Mouse (Mus musculus) skeletal muscle tissue, adult 2 months (tissue): ENCODE measurements at regions not wholly inside any gene's neighbourhood (a gene's known extent, or its start where the extent isn't known, plus 50 kb on each side); places are given as distances from the start of the nearest gene placed in this dataset.

Source experiments
- DNase-seq: peaks from one replicate; pipeline ENCODE4 v3.0.0-alpha.2; 2012; ENCODE audit warnings: low read depth, low spot score

GRCm38 (mm10) chr6:116767738-116768522 lies 51.2 kb upstream of the Tmem72 start:
- DNase-seq, result peak; percentile 46

- DNase-seq, result no peak
These were observed 58.4 kb upstream of the Tmem72 start for GRCm38 (mm10) chr6:116774954-116775675.

GRCm38 (mm10) chr6:116786553-116787335 lies 70.0 kb upstream of the Tmem72 start:
- DNase-seq, result no peak

GRCm38 (mm10) chr6:116793321-116793960 lies 76.7 kb upstream of the Tmem72 start:
- DNase-seq, result no peak

- DNase-seq, result no peak
These were observed 77.2 kb upstream of the Tmem72 start for GRCm38 (mm10) chr6:116793961-116794336.

GRCm38 (mm10) chr6:116821215-116821912 lies 104.7 kb upstream of the Tmem72 start:
- DNase-seq, result peak; percentile 21

- DNase-seq, result no peak
These were observed 105.9 kb upstream of the Tmem72 start for GRCm38 (mm10) chr6:116822605-116823004.

- DNase-seq, result no peak
These were observed 108.9 kb upstream of the Tmem72 start for GRCm38 (mm10) chr6:116825628-116826027.

- DNase-seq, result peak; percentile 47
These were observed 112.6 kb upstream of the Tmem72 start for GRCm38 (mm10) chr6:116829341-116829740.

- DNase-seq, result no peak
These were observed 129.5 kb upstream of the Tmem72 start for GRCm38 (mm10) chr6:116845990-116846862.

GRCm38 (mm10) chr6:116848538-116849093 lies 131.9 kb upstream of the Tmem72 start:
- DNase-seq, result no peak

- no peak for DNase-seq
These were observed 137.3 kb upstream of the Tmem72 start for GRCm38 (mm10) chr6:116854029-116854428.

GRCm38 (mm10) chr6:116856093-116856492 lies 139.4 kb upstream of the Tmem72 start:
- no peak for DNase-seq

GRCm38 (mm10) chr6:116856917-116857491 lies 140.3 kb upstream of the Tmem72 start:
- no peak for DNase-seq

GRCm38 (mm10) chr6:116863130-116863529 lies 146.4 kb upstream of the Tmem72 start:
- no peak for DNase-seq

GRCm38 (mm10) chr6:116863626-116864025 lies 146.9 kb upstream of the Tmem72 start:
- no peak for DNase-seq

GRCm38 (mm10) chr6:116893299-116893698 lies 176.6 kb upstream of the Tmem72 start:
- DNase-seq, result no peak

- DNase-seq, result no peak
These were observed 177.5 kb upstream of the Tmem72 start for GRCm38 (mm10) chr6:116894252-116894651.

- peak; percentile 6 for DNase-seq
These were observed 178.4 kb upstream of the Tmem72 start for GRCm38 (mm10) chr6:116895114-116895513.
